Comparison of ENCODE assay signal across 15 mouse cellular contexts in the genomic region with DNA sequence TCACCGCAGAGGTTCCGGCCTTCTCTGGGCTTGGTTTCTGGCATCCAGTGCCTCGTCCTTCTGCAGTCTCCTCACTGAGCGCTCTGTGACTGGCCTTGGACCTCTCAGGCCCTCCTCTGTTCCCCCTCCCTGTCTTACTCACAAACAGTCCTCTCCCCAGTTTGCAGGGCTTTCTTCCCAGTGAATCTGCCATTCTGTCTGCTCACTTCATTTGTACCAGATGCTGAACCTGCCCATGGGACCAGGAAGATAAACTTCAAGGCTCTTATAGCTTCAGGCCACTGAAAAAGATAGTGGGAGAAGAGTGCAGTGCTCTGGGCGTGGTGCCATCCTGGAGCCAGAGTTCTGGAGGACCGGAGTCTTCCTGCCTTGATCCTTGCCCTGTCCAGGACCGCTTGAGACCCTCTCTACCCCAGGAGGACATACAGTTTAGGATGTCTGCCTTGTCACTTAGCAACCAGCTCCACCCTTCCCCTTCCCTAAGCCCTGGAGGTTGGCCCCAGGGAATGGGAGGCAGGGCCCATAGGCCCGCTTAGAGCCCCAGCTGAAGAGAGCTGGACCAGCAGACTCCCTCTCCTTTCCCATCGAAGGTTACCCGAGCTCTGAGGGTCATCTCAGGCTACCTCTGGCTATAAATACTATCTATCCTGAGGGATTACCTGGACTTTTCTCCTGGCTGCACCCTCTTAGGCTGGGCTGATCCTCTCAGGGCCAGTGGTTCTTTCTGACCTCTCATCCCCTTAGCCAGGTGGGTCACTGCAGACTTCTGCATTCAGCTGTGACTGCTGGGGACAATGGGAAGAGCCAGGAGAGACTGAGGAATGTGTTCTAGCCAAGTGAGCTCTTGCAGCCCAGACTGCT. TPM values are rescaled to one million over a fixed set of nuclear protein-coding genes. Genes with fewer than 3 reads are reported as not detected.
DNase-seq lines count a peak whose midpoint lies in the region; ATAC-seq and TF ChIP-seq lines count a peak whose summit lies in the region.
"Had no signal": no experiment of that assay in that cellular context is flagged by ENCODE, and none has a peak within 500 bp of the region (broad histone marks: within the 10 kb centered on the region; RNA-seq: fewer than 3 reads in every experiment).

No protein-coding gene starts in this region.

- no peak overlapping the region for H3K4me2 ChIP-seq in heart, embryonic 12.5 days
- no peak overlapping the region for H3K4me2 ChIP-seq in heart, embryonic 11.5 days
- no peak overlapping the region for H3K4me2 ChIP-seq in heart, embryonic 16.5 days (ENCODE audit: low read depth, low read length)
- no peak overlapping the region for H3K4me2 ChIP-seq in liver, postnatal 0 days (ENCODE audit: low read depth, low read length)
- H3K4me2 ChIP-seq in lung, postnatal 0 days (replicated peaks; ENCODE audit: low read depth, low read length) = no peak overlapping the region
- H3K4me2 ChIP-seq: embryonic facial prominence, embryonic 12.5 days; midbrain, embryonic 12.5 days; stomach, embryonic 15.5 days had no signal

- no peak overlapping the region for H3K4me3 ChIP-seq in heart, embryonic 12.5 days
- no peak overlapping the region for H3K4me3 ChIP-seq in heart, embryonic 11.5 days (ENCODE audit: low read depth, low read length)
- H3K4me3 ChIP-seq in heart, embryonic 16.5 days (ENCODE audit: low read length) = no peak overlapping the region
- H3K4me3 ChIP-seq in liver, postnatal 0 days (ENCODE audit: low read depth, low read length) = no peak overlapping the region
- no peak overlapping the region for H3K4me3 ChIP-seq in lung, postnatal 0 days (ENCODE audit: low read depth, low read length)
- H3K4me3 ChIP-seq: embryonic facial prominence, embryonic 12.5 days; midbrain, embryonic 12.5 days; stomach, embryonic 15.5 days had no signal

- 69% methylated on average over 10 of the region's 10 CpGs for WGBS in heart, embryonic 12.5 days
- 69% methylated on average over 10 of the region's 10 CpGs for WGBS in heart, embryonic 11.5 days (ENCODE audit: insufficient replicate concordance)
- WGBS in heart, embryonic 16.5 days = 60% methylated on average over 10 of the region's 10 CpGs
- 66% methylated on average over 10 of the region's 10 CpGs for WGBS in liver, postnatal 0 days (ENCODE audit: insufficient replicate concordance)
- WGBS in lung, postnatal 0 days = 66% methylated on average over 10 of the region's 10 CpGs

- TF ChIP-seq CTCF in liver, postnatal 0 days (IDR thresholded peaks at IDR 0.05; ENCODE audit: low read depth) = no peak
- TF ChIP-seq CTCF in lung, postnatal 0 days (IDR thresholded peaks at IDR 0.05) = no peak

- peaks cover 54% of the 10 kb centered on the region for H3K4me1 ChIP-seq in heart, embryonic 12.5 days (replicated peaks)
- peaks cover 14% of the 10 kb centered on the region for H3K4me1 ChIP-seq in heart, embryonic 11.5 days (ENCODE audit: control insufficient read depth, insufficient read depth, low read length)
- peaks cover 27% of the 10 kb centered on the region for H3K4me1 ChIP-seq in heart, embryonic 16.5 days (ENCODE audit: control insufficient read depth, insufficient read depth, low read length)
- H3K4me1 ChIP-seq in liver, postnatal 0 days (ENCODE audit: insufficient read depth) = peaks cover 22% of the 10 kb centered on the region
- H3K4me1 ChIP-seq in lung, postnatal 0 days (ENCODE audit: insufficient read depth, low read depth, low read length) = peaks cover 10% of the 10 kb centered on the region; the same call in 1 of the 2 replicates

- peak overlapping the region; percentile 52 for H3K27ac ChIP-seq in heart, embryonic 12.5 days (ENCODE audit: poor library complexity, severe bottlenecking)
- no peak overlapping the region for H3K27ac ChIP-seq in heart, embryonic 11.5 days (ENCODE audit: low read depth, low read length)
- H3K27ac ChIP-seq in heart, embryonic 16.5 days (ENCODE audit: low read length) = peak overlapping the region; percentile 58
- no peak overlapping the region for H3K27ac ChIP-seq in liver, postnatal 0 days (ENCODE audit: low read depth)
- no peak overlapping the region for H3K27ac ChIP-seq in lung, postnatal 0 days (ENCODE audit: low read length)
- H3K27ac ChIP-seq: embryonic facial prominence, embryonic 12.5 days; midbrain, embryonic 12.5 days; stomach, embryonic 15.5 days had no signal

- DNase-seq in 3T3-L1 (ENCODE audit: low read depth, low spot score) = peak; percentile 58
- peak; percentile 69 for DNase-seq in NIH3T3 (ENCODE audit: low read depth)
- no peak for DNase-seq in cerebellum, adult 11 months
- DNase-seq in liver, postnatal 0 days = no peak
- no peak for DNase-seq in lung, postnatal 0 days (ENCODE audit: low spot score)
- DNase-seq: cerebellum, adult 8-10 months; kidney, postnatal 36 days; lung, adult 2 months had no signal

- no peaks in the 10 kb centered on the region for H3K36me3 ChIP-seq in heart, embryonic 12.5 days
- no peaks in the 10 kb centered on the region for H3K36me3 ChIP-seq in heart, embryonic 11.5 days (ENCODE audit: control insufficient read depth, insufficient read depth, low read length)
- no peaks in the 10 kb centered on the region for H3K36me3 ChIP-seq in heart, embryonic 16.5 days (ENCODE audit: control insufficient read depth, insufficient read depth)
- H3K36me3 ChIP-seq in liver, postnatal 0 days (replicated peaks; ENCODE audit: insufficient read depth, low read length) = no peaks in the 10 kb centered on the region
- no peaks in the 10 kb centered on the region for H3K36me3 ChIP-seq in lung, postnatal 0 days (ENCODE audit: insufficient read depth, low read length)
- H3K36me3 ChIP-seq: embryonic facial prominence, embryonic 12.5 days; midbrain, embryonic 12.5 days; stomach, embryonic 15.5 days had no signal

- H3K27me3 ChIP-seq in heart, embryonic 12.5 days (replicated peaks) = no peaks in the 10 kb centered on the region
- H3K27me3 ChIP-seq in heart, embryonic 11.5 days (ENCODE audit: control insufficient read depth, insufficient read depth, low read length) = no peaks in the 10 kb centered on the region
- H3K27me3 ChIP-seq in heart, embryonic 16.5 days (ENCODE audit: control insufficient read depth, insufficient read depth, low read length) = no peaks in the 10 kb centered on the region
- no peaks in the 10 kb centered on the region for H3K27me3 ChIP-seq in liver, postnatal 0 days (ENCODE audit: insufficient read depth, low read length)
- H3K27me3 ChIP-seq in lung, postnatal 0 days (replicated peaks; ENCODE audit: insufficient read depth, low read length) = no peaks in the 10 kb centered on the region
- H3K27me3 ChIP-seq: embryonic facial prominence, embryonic 12.5 days; midbrain, embryonic 12.5 days; stomach, embryonic 15.5 days had no signal

- no peaks in the 10 kb centered on the region for H3K9me3 ChIP-seq in heart, embryonic 12.5 days (replicated peaks)
- no peaks in the 10 kb centered on the region for H3K9me3 ChIP-seq in heart, embryonic 11.5 days (replicated peaks; ENCODE audit: control insufficient read depth, low read length)
- H3K9me3 ChIP-seq in heart, embryonic 16.5 days (replicated peaks; ENCODE audit: control insufficient read depth, low read length) = no peaks in the 10 kb centered on the region
- no peaks in the 10 kb centered on the region for H3K9me3 ChIP-seq in liver, postnatal 0 days (ENCODE audit: low read length)
- no peaks in the 10 kb centered on the region for H3K9me3 ChIP-seq in lung, postnatal 0 days (ENCODE audit: low read length)
- H3K9me3 ChIP-seq: embryonic facial prominence, embryonic 12.5 days; midbrain, embryonic 12.5 days; stomach, embryonic 15.5 days had no signal

- no peak overlapping the region for H3K9ac ChIP-seq in heart, embryonic 12.5 days
- H3K9ac ChIP-seq in heart, embryonic 11.5 days (ENCODE audit: low read depth, low read length) = no peak overlapping the region
- H3K9ac ChIP-seq in heart, embryonic 16.5 days (ENCODE audit: low read length) = no peak overlapping the region
- H3K9ac ChIP-seq in liver, postnatal 0 days (replicated peaks) = no peak overlapping the region
- H3K9ac ChIP-seq in lung, postnatal 0 days (replicated peaks; ENCODE audit: low read depth) = no peak overlapping the region
- H3K9ac ChIP-seq: embryonic facial prominence, embryonic 12.5 days; midbrain, embryonic 12.5 days; stomach, embryonic 15.5 days had no signal

- no peak for ATAC-seq in heart, embryonic 12.5 days (ENCODE audit: insufficient number of reproducible peaks, low FRiP score)
- ATAC-seq in heart, embryonic 11.5 days (replicated peaks; ENCODE audit: insufficient number of reproducible peaks, low FRiP score, low TSS enrichment) = no peak
- no peak for ATAC-seq in heart, embryonic 16.5 days (replicated peaks; ENCODE audit: extremely low read depth, insufficient read depth, low FRiP score)
- ATAC-seq in liver, postnatal 0 days = no peak
- no peak for ATAC-seq in lung, postnatal 0 days
- ATAC-seq: activated CD4-positive, CD25-positive, alpha-beta regulatory T cell, adult 4 months had no signal

- no peak for TF ChIP-seq EP300 in liver, postnatal 0 days (IDR thresholded peaks at IDR 0.05; ENCODE audit: low read depth)
- no peak for TF ChIP-seq EP300 in lung, postnatal 0 days (IDR thresholded peaks at IDR 0.05)

RNA-seq across cellular contexts. Expression of a gene that starts 13.9 kb away (rescaled TPM):
- polyA plus RNA-seq in heart, embryonic 12.5 days (2016; fragmentation: Nextera tagmentation; extraction: Ambion mirVana) = not detected in 2 replicates
- not detected in 2 replicates for polyA plus RNA-seq in heart, embryonic 11.5 days (2014; fragmentation: Nextera tagmentation; extraction: Ambion mirVana)
- not detected in 2 replicates for polyA plus RNA-seq in heart, embryonic 16.5 days (2015; fragmentation: Nextera tagmentation; extraction: Ambion mirVana)
- 0.22 and 1.1 TPM in 2 replicates for polyA plus RNA-seq in liver, postnatal 0 days (2015; fragmentation: Nextera tagmentation; extraction: Ambion mirVana)
- 0.53 and 0.62 TPM in 2 replicates for polyA plus RNA-seq in lung, postnatal 0 days (2015; fragmentation: Nextera tagmentation; extraction: Ambion mirVana)
- polyA plus RNA-seq: activated CD4-positive, CD25-positive, alpha-beta regulatory T cell, adult 4 months; midbrain, embryonic 12.5 days had no signal

RNA-seq across cellular contexts. Expression of a gene that starts 23.5 kb away (rescaled TPM):
- polyA plus RNA-seq in heart, embryonic 12.5 days (2016; fragmentation: Nextera tagmentation; extraction: Ambion mirVana) = 0.69 and 1.0 TPM in 2 replicates
- polyA plus RNA-seq in heart, embryonic 11.5 days (2014; fragmentation: Nextera tagmentation; extraction: Ambion mirVana) = 0.72 and 1.6 TPM in 2 replicates
- 0.49 and 0.67 TPM in 2 replicates for polyA plus RNA-seq in heart, embryonic 16.5 days (2015; fragmentation: Nextera tagmentation; extraction: Ambion mirVana)
- polyA plus RNA-seq in liver, postnatal 0 days (2015; fragmentation: Nextera tagmentation; extraction: Ambion mirVana) = 183 and 190 TPM in 2 replicates
- polyA plus RNA-seq in lung, postnatal 0 days (2015; fragmentation: Nextera tagmentation; extraction: Ambion mirVana) = 4.9 and 6.4 TPM in 2 replicates
- polyA plus RNA-seq: activated CD4-positive, CD25-positive, alpha-beta regulatory T cell, adult 4 months had no signal

RNA-seq across cellular contexts. Expression of a gene that starts 30.1 kb away (rescaled TPM):
- polyA plus RNA-seq in heart, embryonic 12.5 days (2016; fragmentation: Nextera tagmentation; extraction: Ambion mirVana) = not detected in 2 replicates
- not detected in 2 replicates for polyA plus RNA-seq in heart, embryonic 11.5 days (2014; fragmentation: Nextera tagmentation; extraction: Ambion mirVana)
- polyA plus RNA-seq in heart, embryonic 16.5 days (2015; fragmentation: Nextera tagmentation; extraction: Ambion mirVana) = not detected in 2 replicates
- polyA plus RNA-seq in liver, postnatal 0 days (2015; fragmentation: Nextera tagmentation; extraction: Ambion mirVana) = 0.18 and 0.40 TPM in 2 replicates
- polyA plus RNA-seq in lung, postnatal 0 days (2015; fragmentation: Nextera tagmentation; extraction: Ambion mirVana) = 0.10 and 0.14 TPM in 2 replicates
- polyA plus RNA-seq: activated CD4-positive, CD25-positive, alpha-beta regulatory T cell, adult 4 months; embryonic facial prominence, embryonic 12.5 days; midbrain, embryonic 12.5 days; stomach, embryonic 15.5 days had no signal

RNA-seq across cellular contexts. Expression of a gene that starts 40.3 kb away (rescaled TPM):
- 13.8 and 16.1 TPM in 2 replicates for polyA plus RNA-seq in heart, embryonic 12.5 days (2016; fragmentation: Nextera tagmentation; extraction: Ambion mirVana)
- 9.7 and 10.2 TPM in 2 replicates for polyA plus RNA-seq in heart, embryonic 11.5 days (2014; fragmentation: Nextera tagmentation; extraction: Ambion mirVana)
- 17.1 and 18.5 TPM in 2 replicates for polyA plus RNA-seq in heart, embryonic 16.5 days (2015; fragmentation: Nextera tagmentation; extraction: Ambion mirVana)
- 6.9 and 9.0 TPM in 2 replicates for polyA plus RNA-seq in liver, postnatal 0 days (2015; fragmentation: Nextera tagmentation; extraction: Ambion mirVana)
- 21.3 and 23.2 TPM in 2 replicates for polyA plus RNA-seq in lung, postnatal 0 days (2015; fragmentation: Nextera tagmentation; extraction: Ambion mirVana)

RNA-seq across cellular contexts. Expression of a gene that starts 41.0 kb away (rescaled TPM):
- 21.6 and 26.3 TPM in 2 replicates for polyA plus RNA-seq in heart, embryonic 12.5 days (2016; fragmentation: Nextera tagmentation; extraction: Ambion mirVana)
- 24.8 and 26.9 TPM in 2 replicates for polyA plus RNA-seq in heart, embryonic 11.5 days (2014; fragmentation: Nextera tagmentation; extraction: Ambion mirVana)
- 20.7 and 24.5 TPM in 2 replicates for polyA plus RNA-seq in heart, embryonic 16.5 days (2015; fragmentation: Nextera tagmentation; extraction: Ambion mirVana)
- 7.3 and 9.2 TPM in 2 replicates for polyA plus RNA-seq in liver, postnatal 0 days (2015; fragmentation: Nextera tagmentation; extraction: Ambion mirVana)
- 12.8 and 16.5 TPM in 2 replicates for polyA plus RNA-seq in lung, postnatal 0 days (2015; fragmentation: Nextera tagmentation; extraction: Ambion mirVana)

Comparison
In these comparisons a context has a peak if more than half of its experiments do, and no peak if none do; other contexts are left out.
1. H3K27ac ChIP-seq: peak in heart, embryonic 12.5 days (single experiment) and heart, embryonic 16.5 days (single experiment); none in heart, embryonic 11.5 days (single experiment), liver, postnatal 0 days (single experiment) and lung, postnatal 0 days (single experiment).
2. DNase-seq: peak in 3T3-L1 (single experiment) and NIH3T3 (single experiment); none in cerebellum, adult 11 months (single experiment), liver, postnatal 0 days (single experiment) and lung, postnatal 0 days (single experiment).
3. RNA of a gene that starts 23.5 kb away (polyA plus RNA-seq): 183 to 190 TPM in liver, postnatal 0 days; 4.9 to 6.4 TPM in lung, postnatal 0 days, 0.72 to 1.6 TPM in heart, embryonic 11.5 days, 0.69 to 1.0 TPM in heart, embryonic 12.5 days and 0.49 to 0.67 TPM in heart, embryonic 16.5 days; every median in the first group is over 10 times any median in the second.